Mouse (Mus musculus) liver, postnatal 0 days (tissue): ENCODE data around the gene Lrrc26.

Experiments used
- CTCF ChIP-seq: sonication (generic); IDR thresholded peaks from 2 replicates; pipeline ENCODE4 v1.5.1; 2016; ENCODE audit warnings: antibody characterized with exemption, low read depth
- EP300 ChIP-seq: IDR thresholded peaks from 2 replicates; pipeline ENCODE4 v1.6.1; 2016; ENCODE audit warnings: antibody characterized with exemption, low read depth, mild to moderate bottlenecking

GRCm38 (mm10) chr2:25263623-25264285, 26.0 kb upstream of the Lrrc26 start:
- no peak for TF ChIP-seq EP300
- TF ChIP-seq CTCF, result no peak
